Mouse (Mus musculus) left cerebral cortex, postnatal 25 days (tissue): ENCODE measurements around the gene Stk10. TPM values are rescaled to one million over a fixed set of nuclear protein-coding genes. Genes with fewer than 3 reads are reported as not detected.

ENCODE experiments used
- DNase-seq, 2 experiments: peaks; one replicate each; pipeline ENCODE4 v3.0.0; 2022; ENCODE audit warnings: low spot score in 2 of 2, mixed read lengths in 1 of 2
- intact Hi-C: fragments of 180-260 bp; cut with DNase I; formaldehyde crosslinking; loops from one replicate; pipeline ENCODE4 v1.15.1; 2025
- total RNA-seq, 2 experiments: library from RNA; stranded (reverse); gene quantifications; 2 replicates each; pipeline ENCODE4 v1.2.3; 2021

Gene Stk10
- total RNA-seq, 2 experiments from 2014 or later = 5.5 to 6.6 TPM

- no peak for DNase-seq
- intact Hi-C loops = loop anchor here (5.0 to 10.0 kb wide), 3 partner anchors 49 to 502 kb away; partner anchors contain the start of gene Fgf18
These were observed 110.1 kb downstream of the Stk10 start for GRCm38 (mm10) chr11:32642899-32643886.

GRCm38 (mm10) chr11:32644010-32644409, 110.9 kb downstream of the Stk10 start:
- DNase-seq = no peak
- intact Hi-C loops = loop anchor here (5.0 to 10.0 kb wide), 3 partner anchors 48 to 501 kb away; partner anchors contain the start of gene Fgf18

- intact Hi-C loops = loop anchor here (10.0 kb wide), 1 partner anchor 498 kb away; the partner anchor contains the start of gene Fgf18
- DNase-seq = no peak
These were observed 114.2 kb downstream of the Stk10 start for GRCm38 (mm10) chr11:32647265-32647664.

GRCm38 (mm10) chr11:32650236-32650749, 117.2 kb downstream of the Stk10 start:
- DNase-seq = no peak
- intact Hi-C loops = no loop called here

GRCm38 (mm10) chr11:32650893-32651590, 117.9 kb downstream of the Stk10 start:
- intact Hi-C loops = no loop called here
- no peak for DNase-seq

- DNase-seq = no peak
- intact Hi-C loops = no loop called here
These were observed 118.6 kb downstream of the Stk10 start for GRCm38 (mm10) chr11:32651723-32652122.

- intact Hi-C loops = no loop called here
- peak in 1 of 2 experiments; percentile 78 for DNase-seq
These were observed 129.1 kb downstream of the Stk10 start for GRCm38 (mm10) chr11:32662082-32662656.

- DNase-seq = no peak
- intact Hi-C loops = no loop called here
These were observed 132.5 kb downstream of the Stk10 start for GRCm38 (mm10) chr11:32665639-32666038.

- DNase-seq = peak in 1 of 2 experiments; percentile 57
- intact Hi-C loops = no loop called here
These were observed 133.9 kb downstream of the Stk10 start for GRCm38 (mm10) chr11:32666983-32667382.

- DNase-seq = no peak
- intact Hi-C loops = no loop called here
These were observed 138.4 kb downstream of the Stk10 start for GRCm38 (mm10) chr11:32671480-32671879.

Other genes with a start within 250 kb of the Stk10 start
- 100 to 1,000 TPM; 501 to 528 TPM for gene Hba-a1, start 249.8 kb upstream of the Stk10 start, total RNA-seq
- under 1 TPM in 1 of 2 experiments, not detected in 1; 0.73 TPM for gene Hbq1b, start 246.3 kb upstream of the Stk10 start, total RNA-seq
- 100 to 1,000 TPM; 427 to 477 TPM for gene Hba-a2, start 236.8 kb upstream of the Stk10 start, total RNA-seq
- 1 to 10 TPM in 1 of 2 experiments, not detected in 1; 1.4 TPM for gene Hbq1a, start 233.2 kb upstream of the Stk10 start, total RNA-seq
- 10 to 100 TPM; 12.4 to 15.3 TPM for gene Sh3pxd2b, start 185.5 kb upstream of the Stk10 start, total RNA-seq
- gene Ubtd2, start 77.9 kb upstream of the Stk10 start, total RNA-seq = 10 to 100 TPM; 52.9 to 65.0 TPM
- gene Efcab9, start 1.2 kb upstream of the Stk10 start, total RNA-seq = 1 to 10 TPM; 1.6 to 1.7 TPM
- 100 to 1,000 TPM; 120 to 127 TPM for gene Fbxw11, start 109.4 kb downstream of the Stk10 start, total RNA-seq